Mouse (Mus musculus): ENCODE measurements around the gene Smpd2.

GRCm38 (mm10) chr10:41479961-41480360, 10.2 kb downstream of the Smpd2 start:
- TF ChIP-seq CTCF (IDR thresholded peaks at IDR 0.05; ENCODE audit: borderline replicate concordance, control insufficient read depth, extremely low read depth, insufficient read depth, low read length, poor library complexity) (no peak), POLR2A (IDR thresholded peaks at IDR 0.05; ENCODE audit: control insufficient read depth, extremely low read depth, insufficient read depth, low read length, poor library complexity) (no peak)

All from thymus, adult 2 months (tissue).